Mouse (Mus musculus) testis, adult 2 months (tissue): ENCODE measurements around the gene Olfr186.

ENCODE experiments used
- CTCF ChIP-seq: fragments of 200-500 bp; IDR thresholded peaks from 2 replicates; pipeline ENCODE4 v1.5.1; 2012; ENCODE audit warnings: low read depth, mild to moderate bottlenecking, inconsistent platforms, low read length, moderate library complexity; ENCODE audit not compliant: control insufficient read depth, insufficient read depth, insufficient replicate concordance
- POLR2A ChIP-seq: fragments of 200-500 bp; IDR thresholded peaks from 2 replicates; pipeline ENCODE4 v1.6.1; 2012; ENCODE audit warnings: low read depth, mild to moderate bottlenecking, inconsistent platforms, low read length, moderate library complexity; ENCODE audit not compliant: control insufficient read depth

GRCm38 (mm10) chr16:59030191-59030590 lies at the start of gene Olfr186:
- TF ChIP-seq CTCF (no peak), POLR2A (no peak)
